Mouse (Mus musculus) mouse trophoblast stem cell (cell line): Measurements from ENCODE around the gene Agfg2.

Source experiments
- in situ Hi-C, 2 experiments: fragments of 300-500 bp; cut with MseI, MboI; formaldehyde crosslinking; loops; 2 replicates in 1 of 2; 3 replicates in 1 of 2; pipeline ENCODE4 v1.15.1; 2025

Gene Agfg2

GRCm38 (mm10) chr5:137610056-137610455, 74.5 kb downstream of the Agfg2 start:
- in situ Hi-C loops, result no loop called here

- in situ Hi-C loops, result no loop called here
Observed at GRCm38 (mm10) chr5:137609292-137609691, 75.2 kb downstream of the Agfg2 start.

DNA sequence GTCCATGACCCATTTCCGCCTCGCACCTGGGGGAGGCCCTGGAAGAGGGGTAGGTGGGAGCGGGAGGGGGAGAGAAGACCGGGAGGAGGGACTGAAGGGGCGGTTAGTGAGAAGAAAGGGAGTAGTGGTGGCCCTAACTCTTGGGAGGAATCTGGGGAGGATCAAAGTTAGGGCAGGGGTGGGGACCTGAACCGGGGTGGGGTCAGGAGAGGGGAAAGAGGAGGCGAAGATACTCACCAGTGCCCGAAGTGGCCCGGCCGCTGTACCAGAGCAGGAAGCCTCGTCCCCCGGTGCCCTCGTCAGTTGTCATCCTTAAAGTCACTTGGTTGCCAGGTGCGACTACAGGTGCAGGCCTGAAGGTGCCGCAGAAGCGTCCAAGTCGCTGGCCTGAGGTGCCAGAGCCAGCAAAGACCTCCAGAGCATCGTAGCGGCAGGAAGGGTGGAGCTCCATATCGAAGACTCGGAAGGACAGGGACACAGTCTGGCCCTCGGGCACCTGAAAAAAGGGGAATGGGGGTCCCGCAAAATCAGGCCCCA, 75.8 kb downstream of the Agfg2 start:
- in situ Hi-C loops, result no loop called here

- in situ Hi-C loops, result no loop called here
Observed at GRCm38 (mm10) chr5:137607860-137608653, 76.5 kb downstream of the Agfg2 start.

DNA sequence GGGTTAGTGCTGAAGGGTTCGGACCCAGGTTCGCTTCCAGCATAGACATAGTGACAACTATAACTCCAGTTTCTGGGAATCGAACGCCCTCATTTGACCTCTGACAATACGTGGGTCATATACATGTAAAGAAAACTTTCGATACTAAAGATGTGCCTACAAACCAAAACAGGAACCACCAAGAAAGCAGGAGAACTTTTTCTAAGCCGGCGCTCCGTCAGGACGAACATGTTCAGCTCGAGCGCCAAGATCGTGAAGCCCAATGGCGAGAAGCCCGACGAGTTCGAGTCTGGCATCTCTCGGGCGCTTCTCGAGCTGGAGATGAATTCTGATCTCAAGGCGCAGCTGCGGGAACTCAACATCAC, 83.2 kb downstream of the Agfg2 start:
- in situ Hi-C loops, result no loop called here

DNA sequence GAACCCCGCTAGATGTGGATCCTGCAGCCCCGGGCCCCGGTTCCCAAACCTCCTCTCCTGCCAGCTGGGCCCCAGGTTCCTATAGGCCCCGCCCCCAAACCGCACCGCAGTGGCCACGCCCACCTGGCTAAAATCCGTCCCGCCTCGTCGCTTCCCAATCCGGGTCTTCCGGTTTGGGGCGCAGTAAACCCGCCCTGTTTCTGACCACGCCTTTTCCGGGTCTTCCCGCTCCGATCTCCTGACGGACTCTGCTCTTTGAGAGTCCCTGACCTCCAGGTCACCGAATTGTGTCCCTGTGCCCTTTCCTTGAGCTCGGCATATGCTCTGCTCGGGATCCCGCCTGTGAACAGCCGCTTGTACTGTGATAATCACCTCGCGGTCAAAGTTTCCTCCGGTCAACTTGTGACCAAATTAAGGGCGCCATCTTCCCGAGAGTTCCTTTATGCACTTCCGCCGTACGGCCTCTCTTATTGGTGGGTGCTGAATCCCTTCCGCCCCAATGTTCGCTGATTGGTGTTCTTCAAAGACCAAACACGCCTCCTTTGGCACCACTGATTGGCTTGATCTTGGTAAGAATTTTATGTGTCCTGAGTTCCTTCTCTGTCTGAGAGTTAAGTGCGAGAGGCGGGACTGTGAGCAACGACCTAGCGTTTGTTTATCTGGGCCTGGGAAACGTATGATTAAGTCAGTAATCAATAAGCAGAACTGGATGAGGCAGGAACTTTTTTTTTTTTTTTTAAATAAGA, 83.7 kb downstream of the Agfg2 start, which contains the start of gene Mospd3:
Mospd3 (minus strand) TSS at position 440 of the 746 bp plus-strand sequence.
- in situ Hi-C loops, result no loop called here
